Mouse (Mus musculus) liver, embryonic 14.5 days (tissue): Measurements from ENCODE around the gene Nfkb1. TPM values are rescaled to one million over a fixed set of nuclear protein-coding genes. Genes with fewer than 3 reads are reported as not detected.

Experiments used
- ATAC-seq: fragments of 200-750 bp; cut with Nextera tagmentation; 2 replicates; pipeline ENCODE4 v1.8.0; 2017; ENCODE audit warnings: moderate number of reproducible peaks, mild to moderate bottlenecking, moderate library complexity; ENCODE audit not compliant: insufficient read depth
- DNase-seq, 3 experiments: peaks; one replicate each; pipeline ENCODE4 v3.0.0-alpha.2; 2012 to 2013; ENCODE audit warnings: low read depth in 3 of 3, low spot score in 3 of 3
- H3K27ac ChIP-seq: fragments of 300-500 bp; sonication (generic); 2 replicates; pipeline ENCODE4 v1.5.1; 2014; ENCODE audit warnings: moderate library complexity, mild to moderate bottlenecking, control low read depth, inconsistent platforms
- H3K27me3 ChIP-seq: fragments of 300-500 bp; sonication (generic); 2 replicates; pipeline ENCODE4 v1.6.1; 2014; ENCODE audit warnings: mild to moderate bottlenecking, low read length, moderate library complexity; ENCODE audit not compliant: control insufficient read depth, insufficient read depth
- H3K36me3 ChIP-seq: fragments of 300-500 bp; sonication (generic); replicated peaks from 2 replicates; pipeline ENCODE4 v1.6.1; 2014; ENCODE audit warnings: low read depth; ENCODE audit not compliant: control insufficient read depth, insufficient read depth
- H3K4me1 ChIP-seq, 2 experiments: fragments of 200-500 bp in 1 of 2; fragments of 300-500 bp in 1 of 2; sonication (generic) in 1 of 2; replicated peaks; 2 replicates each; pipeline ENCODE4 v1.6.1; 2012 to 2014; ENCODE audit warnings: antibody characterized with exemption in 1 of 2, inconsistent platforms in 1 of 2, low read length in 1 of 2; ENCODE audit not compliant: control insufficient read depth in 2 of 2, insufficient read depth in 2 of 2
- H3K4me2 ChIP-seq: fragments of 300-500 bp; sonication (generic); 2 replicates; pipeline ENCODE4 v1.6.1; 2014; ENCODE audit warnings: low read depth, mild to moderate bottlenecking, control low read depth, moderate library complexity
- H3K4me3 ChIP-seq, 2 experiments: fragments of 200-500 bp in 1 of 2; fragments of 300-500 bp in 1 of 2; sonication (generic) in 1 of 2; 2 replicates each; pipeline ENCODE4 v1.5.1; 2012 to 2014; ENCODE audit warnings: low read depth in 2 of 2, low read length in 2 of 2, mild to moderate bottlenecking in 2 of 2, control low read depth in 1 of 2, inconsistent platforms in 1 of 2, moderate library complexity in 1 of 2; ENCODE audit not compliant: insufficient read depth in 1 of 2
- H3K9ac ChIP-seq: fragments of 300-500 bp; sonication (generic); replicated peaks from 2 replicates; pipeline ENCODE4 v1.6.1; 2014; ENCODE audit warnings: mild to moderate bottlenecking, control low read depth, moderate library complexity
- H3K9me3 ChIP-seq: fragments of 300-500 bp; sonication (generic); 2 replicates; pipeline ENCODE4 v1.6.1; 2016; ENCODE audit warnings: low read length, mixed read lengths; ENCODE audit not compliant: control insufficient read depth
- CTCF ChIP-seq: IDR thresholded peaks from 2 replicates; pipeline ENCODE4 v1.5.1; 2016; ENCODE audit warnings: antibody characterized with exemption, low read depth, control low read depth
- EP300 ChIP-seq: IDR thresholded peaks from 2 replicates; pipeline ENCODE4 v1.6.1; 2016; ENCODE audit warnings: antibody characterized with exemption, low read depth
- WGBS: fragments of 180-500 bp; shearing (Covaris S2); extraction: QIAGEN DNeasy Blood & Tissue Kit; methylation state at CpG from one replicate; pipeline ENCODE4 v1.1.7; 2014; ENCODE audit not compliant: insufficient replicate concordance; 5-methylcytosine and 5-hydroxymethylcytosine counted together
- polyA plus RNA-seq, 2 experiments: library from polyadenylated mRNA; depleted of rRNA in 1 of 2; stranded (reverse) in 1 of 2; unstranded in 1 of 2; fragments of >200 nt; fragmentation: Nextera tagmentation in 1 of 2; extraction: Ambion mirVana in 1 of 2; gene quantifications; 2 replicates each; pipeline versions ENCODE4 v1.2.1 to v1.2.3; 2012 to 2014

Nfkb1 gene
- polyA plus RNA-seq, 2 experiments, result 11.2 to 16.5 TPM

GRCm38 (mm10) chr3:135662139-135662864 lies 29.0 kb downstream of the Nfkb1 start:
- TF ChIP-seq CTCF (no peak), EP300 (no peak)
- Histone ChIP-seq H3K27ac (no peak overlapping the region), H3K4me1 (no peaks in the 10 kb centered on the region; a peak in 1 of 4 replicates), H3K27me3 (no peaks in the 10 kb centered on the region), H3K36me3 (no peaks in the 10 kb centered on the region), H3K9me3 (no peaks in the 10 kb centered on the region), H3K4me2 (no peak overlapping the region), H3K4me3 (no peak overlapping the region), H3K9ac (no peak overlapping the region)
- ATAC-seq (no peak), DNase-seq (no peak)
- WGBS, result 62% methylated on average over 15 of the region's 15 CpGs

GRCm38 (mm10) chr3:135661707-135662106 lies 29.6 kb downstream of the Nfkb1 start:
- Histone ChIP-seq H3K36me3 (no peaks in the 10 kb centered on the region), H3K4me2 (no peak overlapping the region), H3K9me3 (no peaks in the 10 kb centered on the region), H3K4me1 (no peaks in the 10 kb centered on the region; a peak in 1 of 4 replicates), H3K27ac (no peak overlapping the region), H3K4me3 (no peak overlapping the region), H3K27me3 (no peaks in the 10 kb centered on the region), H3K9ac (no peak overlapping the region)
- ATAC-seq (no peak), DNase-seq (no peak)
- no peak for TF ChIP-seq CTCF
- TF ChIP-seq EP300, result no peak
- WGBS, result 51% methylated on average over 9 of the region's 9 CpGs

- Histone ChIP-seq H3K4me2 (no peak overlapping the region), H3K9me3 (no peaks in the 10 kb centered on the region), H3K4me3 (no peak overlapping the region), H3K9ac (no peak overlapping the region), H3K27me3 (no peaks in the 10 kb centered on the region), H3K4me1 (peaks cover 0 to 2% of the 10 kb centered on the region in 2 experiments; a peak in 1 of 4 replicates), H3K36me3 (no peaks in the 10 kb centered on the region), H3K27ac (no peak overlapping the region)
- no peak for TF ChIP-seq CTCF
- no peak for TF ChIP-seq EP300
- WGBS, result 57% methylated on average over 7 of the region's 7 CpGs
- no peak for DNase-seq
- ATAC-seq, result no peak
Observed at GRCm38 (mm10) chr3:135658540-135659097, 32.7 kb downstream of the Nfkb1 start.

- DNase-seq (no peak), ATAC-seq (no peak)
- Histone ChIP-seq H3K9me3 (no peaks in the 10 kb centered on the region), H3K4me3 (no peak overlapping the region), H3K9ac (no peak overlapping the region), H3K27ac (no peak overlapping the region), H3K4me1 (peaks cover 0 to 2% of the 10 kb centered on the region in 2 experiments; a peak in 1 of 4 replicates), H3K4me2 (no peak overlapping the region), H3K36me3 (no peaks in the 10 kb centered on the region), H3K27me3 (no peaks in the 10 kb centered on the region)
- TF ChIP-seq EP300 (no peak), CTCF (no peak)
- 83% methylated on average over 4 of the region's 4 CpGs for WGBS
Observed at GRCm38 (mm10) chr3:135656156-135656555, 35.2 kb downstream of the Nfkb1 start.

GRCm38 (mm10) chr3:135650773-135651555 lies 40.4 kb downstream of the Nfkb1 start:
- ATAC-seq (no peak), DNase-seq (no peak)
- TF ChIP-seq CTCF (no peak), EP300 (no peak)
- Histone ChIP-seq H3K4me2 (no peak overlapping the region), H3K9ac (no peak overlapping the region), H3K4me1 (0 out of 4 replicates have a peak, but pooled peaks cover 0 to 4% of the 10 kb centered on the region in 2 experiments), H3K36me3 (no peaks in the 10 kb centered on the region), H3K4me3 (no peak overlapping the region), H3K9me3 (no peaks in the 10 kb centered on the region), H3K27ac (no peak overlapping the region), H3K27me3 (no peaks in the 10 kb centered on the region)
- WGBS, result 72% methylated on average over 15 of the region's 15 CpGs
